In the genomic region with DNA sequence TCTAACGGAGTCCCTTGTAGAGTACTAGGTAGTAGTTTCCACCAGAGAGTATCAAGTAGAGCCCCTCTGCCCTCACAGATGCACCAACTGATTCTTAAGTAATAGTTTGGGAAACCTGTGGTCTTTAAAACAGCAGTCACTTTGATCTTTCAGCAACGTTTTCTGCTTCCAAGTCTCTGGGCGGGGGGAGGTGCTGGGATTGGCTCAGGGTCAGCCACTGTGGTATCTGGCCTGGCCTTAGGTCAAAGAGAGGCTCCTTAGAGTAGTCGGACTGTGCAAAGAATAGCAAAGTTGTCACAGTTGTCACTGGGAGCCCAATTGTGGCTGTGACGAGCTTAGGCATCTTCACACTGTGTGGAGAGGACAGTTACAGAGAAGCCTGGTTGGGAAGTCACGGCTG, we compare ENCODE assay signal across 20 mouse cellular contexts. TPM values are rescaled to one million over a fixed set of nuclear protein-coding genes. Genes with fewer than 3 reads are reported as not detected.
DNase-seq lines count a peak whose midpoint lies in the region; ATAC-seq and TF ChIP-seq lines count a peak whose summit lies in the region.
"Had no signal": no experiment of that assay in that cellular context is flagged by ENCODE, and none has a peak within 500 bp of the region (broad histone marks: within the 10 kb centered on the region; RNA-seq: fewer than 3 reads in every experiment).

No protein-coding gene starts in this region.

- WGBS in liver, embryonic 12.5 days (ENCODE audit: insufficient replicate concordance): 69% methylated on average over 6 of the region's 6 CpGs
- WGBS in liver, embryonic 11.5 days: 64% methylated on average over 6 of the region's 6 CpGs
- 66% methylated on average over 6 of the region's 6 CpGs for WGBS in liver, postnatal 0 days (ENCODE audit: insufficient replicate concordance)

- H3K27me3 ChIP-seq in liver, embryonic 12.5 days (replicated peaks): no peaks in the 10 kb centered on the region
- no peaks in the 10 kb centered on the region for H3K27me3 ChIP-seq in liver, embryonic 11.5 days (replicated peaks; ENCODE audit: control insufficient read depth, insufficient read depth, low read length)
- no peaks in the 10 kb centered on the region for H3K27me3 ChIP-seq in liver, postnatal 0 days (ENCODE audit: insufficient read depth, low read length)
- H3K27me3 ChIP-seq: embryonic facial prominence, embryonic 13.5 days; heart, embryonic 15.5 days had no signal

- H3K9ac ChIP-seq in liver, embryonic 12.5 days: no peak overlapping the region
- H3K9ac ChIP-seq in liver, embryonic 11.5 days (ENCODE audit: low read depth, low read length): no peak overlapping the region
- peak overlapping the region; percentile 65 for H3K9ac ChIP-seq in liver, postnatal 0 days (replicated peaks)
- H3K9ac ChIP-seq: embryonic facial prominence, embryonic 13.5 days; heart, embryonic 15.5 days; hindbrain, embryonic 14.5 days had no signal

- no peaks in the 10 kb centered on the region for H3K9me3 ChIP-seq in liver, embryonic 12.5 days (replicated peaks)
- H3K9me3 ChIP-seq in liver, embryonic 11.5 days (ENCODE audit: control insufficient read depth, low read length): no peaks in the 10 kb centered on the region
- H3K9me3 ChIP-seq in liver, postnatal 0 days (ENCODE audit: low read length): no peaks in the 10 kb centered on the region
- H3K9me3 ChIP-seq: embryonic facial prominence, embryonic 13.5 days; forebrain, embryonic 10.5 days; heart, embryonic 15.5 days; hindbrain, embryonic 10.5 days had no signal

- H3K36me3 ChIP-seq in liver, embryonic 12.5 days: peaks cover 99% of the 10 kb centered on the region
- peaks cover 29% of the 10 kb centered on the region for H3K36me3 ChIP-seq in liver, embryonic 11.5 days (ENCODE audit: control insufficient read depth, insufficient read depth, low read length)
- H3K36me3 ChIP-seq in liver, postnatal 0 days (replicated peaks; ENCODE audit: insufficient read depth, low read length): peaks cover 41% of the 10 kb centered on the region

- no peak overlapping the region for H3K4me2 ChIP-seq in liver, embryonic 12.5 days
- no peak overlapping the region for H3K4me2 ChIP-seq in liver, embryonic 11.5 days
- H3K4me2 ChIP-seq in liver, postnatal 0 days (ENCODE audit: low read depth, low read length): peak overlapping the region; percentile 64
- H3K4me2 ChIP-seq: embryonic facial prominence, embryonic 13.5 days; heart, embryonic 11.5 days; heart, embryonic 15.5 days; hindbrain, embryonic 14.5 days had no signal

- H3K4me1 ChIP-seq in liver, embryonic 12.5 days: 0 out of 2 replicates have a peak, but pooled peaks cover 8% of the 10 kb centered on the region
- peaks cover 5% of the 10 kb centered on the region; the same call in 1 of the 2 replicates for H3K4me1 ChIP-seq in liver, embryonic 11.5 days (replicated peaks; ENCODE audit: control insufficient read depth, insufficient read depth, low read length)
- H3K4me1 ChIP-seq in liver, postnatal 0 days (ENCODE audit: insufficient read depth): no peaks in the 10 kb centered on the region; the same call in 1 of the 2 replicates
- H3K4me1 ChIP-seq: heart, embryonic 15.5 days had no signal

- peak overlapping the region; percentile 70 for H3K27ac ChIP-seq in liver, embryonic 12.5 days
- no peak overlapping the region for H3K27ac ChIP-seq in liver, embryonic 11.5 days (ENCODE audit: low read depth, low read length)
- peak overlapping the region; percentile 93 for H3K27ac ChIP-seq in liver, postnatal 0 days (ENCODE audit: low read depth)
- H3K27ac ChIP-seq: embryonic facial prominence, embryonic 13.5 days; forebrain, embryonic 10.5 days; heart, embryonic 15.5 days; hindbrain, embryonic 10.5 days; hindbrain, embryonic 14.5 days had no signal

- no peak for TF ChIP-seq CTCF in liver, postnatal 0 days (IDR thresholded peaks at IDR 0.05; ENCODE audit: low read depth)

- H3K4me3 ChIP-seq in liver, embryonic 12.5 days: no peak overlapping the region
- no peak overlapping the region for H3K4me3 ChIP-seq in liver, embryonic 11.5 days (ENCODE audit: low read depth, low read length)
- peak overlapping the region; percentile 38 for H3K4me3 ChIP-seq in liver, postnatal 0 days (ENCODE audit: low read depth, low read length)
- H3K4me3 ChIP-seq: embryonic facial prominence, embryonic 13.5 days; forebrain, embryonic 10.5 days; heart, adult 2 months; heart, embryonic 15.5 days; hindbrain, embryonic 10.5 days had no signal

- DNase-seq in embryo, embryonic 10.5 days (ENCODE audit: low spot score): peak; percentile 19
- no peak for DNase-seq in embryo, embryonic 10 days (ENCODE audit: low spot score)
- DNase-seq in liver, embryonic 11.5 days (ENCODE audit: low spot score): no peak
- DNase-seq in liver, postnatal 0 days: no peak
- no peak for DNase-seq in lung, postnatal 14 days
- no peak for DNase-seq in kidney, postnatal 10 days
- DNase-seq: adrenal gland, postnatal 25 days; cerebellum, adult 2 months; cerebellum, postnatal 10 days; gastrocnemius, postnatal 10 days; heart, adult 2 months; heart, postnatal 14 days had no signal

- ATAC-seq in liver, embryonic 12.5 days: no peak
- ATAC-seq in liver, embryonic 11.5 days (replicated peaks; ENCODE audit: low FRiP score): no peak
- ATAC-seq in liver, postnatal 0 days: no peak
- ATAC-seq: forebrain, embryonic 14.5 days had no signal

- no peak for TF ChIP-seq EP300 in liver, postnatal 0 days (IDR thresholded peaks at IDR 0.05; ENCODE audit: low read depth)

RNA-seq across cellular contexts. Expression of a gene that starts 26.2 kb away (rescaled TPM):
- 81.1 and 83.7 TPM in 2 replicates for polyA plus RNA-seq in liver, embryonic 12.5 days (2016; fragmentation: Nextera tagmentation; extraction: Ambion mirVana)
- polyA plus RNA-seq in liver, embryonic 11.5 days (2014; fragmentation: Nextera tagmentation; extraction: Ambion mirVana): 114 and 120 TPM in 2 replicates
- 78.3 and 79.2 TPM in 2 replicates for polyA plus RNA-seq in liver, postnatal 0 days (2015; fragmentation: Nextera tagmentation; extraction: Ambion mirVana)
